Mouse (Mus musculus) layer of hippocampus, postnatal 14 days (tissue): ENCODE results near the gene Fam71d. TPM values are rescaled to one million over a fixed set of nuclear protein-coding genes. Genes with fewer than 3 reads are reported as not detected.

Experiments used
- DNase-seq, 2 experiments: peaks; one replicate each; pipeline ENCODE4 v3.0.0; 2021 to 2022; ENCODE audit warnings: low spot score in 2 of 2, mixed read lengths in 1 of 2
- long read RNA-seq, 2 experiments: library from polyadenylated mRNA; stranded (forward); transcript quantifications; one replicate each; pipeline ENCODE4 v2.0.0; 2021
- total RNA-seq, 2 experiments: library from RNA; stranded (reverse); gene quantifications; 2 replicates each; pipeline ENCODE4 v1.2.3; 2021

The Fam71d gene
- total RNA-seq, result 1 to 10 TPM; 1.4 to 1.6 TPM
- long read RNA-seq, experiment 1, result 0 reads
- long read RNA-seq, experiment 2, result 0 reads

DNA sequence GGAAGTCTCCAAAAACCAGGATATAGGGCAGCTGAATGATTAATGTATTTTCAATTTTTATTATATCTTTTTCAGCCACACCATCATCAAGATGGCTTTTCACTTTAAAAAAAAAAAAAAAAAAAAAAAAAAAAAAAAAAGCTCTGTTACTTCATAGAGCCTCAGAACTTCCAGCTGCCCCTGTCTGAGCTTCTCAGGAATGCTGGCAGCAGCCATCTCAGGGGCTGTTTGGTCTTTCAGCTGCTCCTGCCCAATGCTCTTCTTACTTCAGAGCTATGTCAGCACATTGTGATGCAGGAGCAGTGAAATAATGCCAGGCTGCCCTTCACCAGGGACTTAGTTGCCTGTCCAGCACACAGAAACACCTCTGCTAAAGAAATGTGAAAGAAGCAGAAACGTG lies at the start of gene Fam71d:
TSS of gene Fam71d (plus strand) at position 211 of the 400 bp plus-strand sequence.
- DNase-seq, result no peak

GRCm38 (mm10) chr12:78643691-78644090 lies 47.6 kb upstream of the Fam71d start:
- no peak for DNase-seq

GRCm38 (mm10) chr12:78645282-78645681 lies 46.1 kb upstream of the Fam71d start:
- DNase-seq, result no peak

DNA sequence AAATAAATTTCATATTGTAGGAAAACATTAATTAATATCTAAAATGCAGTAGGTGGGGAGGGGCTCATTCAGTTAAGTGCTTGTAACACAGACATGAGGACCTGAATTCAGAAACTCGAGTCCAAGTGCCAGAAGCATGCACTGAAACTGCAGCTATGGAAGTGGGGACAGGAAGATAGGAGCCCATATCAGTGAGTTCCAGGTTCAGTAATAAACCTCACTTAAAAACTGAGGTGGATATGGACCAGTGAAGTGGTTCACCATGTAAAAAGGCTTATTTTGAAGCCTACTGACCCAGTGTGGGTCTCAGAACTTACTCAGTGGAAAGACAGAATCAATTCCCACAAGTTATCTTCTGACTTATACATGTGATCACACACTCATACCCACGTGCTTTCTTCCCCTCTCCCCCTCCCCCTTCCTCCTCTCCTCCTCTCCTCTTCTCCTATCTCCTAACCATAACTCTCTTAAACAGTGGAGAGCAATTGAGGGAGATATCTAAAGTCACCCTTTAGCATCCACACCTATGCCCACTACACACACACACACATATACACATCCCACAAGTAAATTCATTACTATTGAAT lies 31.5 kb upstream of the Fam71d start:
- DNase-seq, result no peak

GRCm38 (mm10) chr12:78678101-78678806 lies 13.1 kb upstream of the Fam71d start:
- DNase-seq, result no peak

- DNase-seq, result no peak
These were observed 12.5 kb upstream of the Fam71d start for GRCm38 (mm10) chr12:78678807-78679189.

DNA sequence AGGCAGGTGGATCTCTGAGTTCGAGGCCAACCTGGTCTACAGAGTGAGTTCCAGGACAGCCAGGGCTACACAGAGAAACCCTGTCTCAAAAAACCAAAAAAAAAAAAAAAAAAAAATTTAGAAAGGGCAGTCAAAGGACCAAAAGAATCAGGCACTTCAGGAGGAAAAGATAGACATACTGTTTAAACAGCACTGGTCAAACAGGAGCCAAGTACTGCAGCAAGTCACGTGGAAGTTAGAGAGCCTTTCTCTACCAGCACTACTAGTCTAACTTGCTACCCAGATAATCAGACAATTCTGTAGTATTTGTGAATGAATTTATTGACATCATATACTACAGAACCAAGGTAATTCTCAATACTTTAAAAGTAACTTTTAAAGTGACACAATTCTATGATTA lies 10.3 kb upstream of the Fam71d start:
- DNase-seq, result no peak

DNA sequence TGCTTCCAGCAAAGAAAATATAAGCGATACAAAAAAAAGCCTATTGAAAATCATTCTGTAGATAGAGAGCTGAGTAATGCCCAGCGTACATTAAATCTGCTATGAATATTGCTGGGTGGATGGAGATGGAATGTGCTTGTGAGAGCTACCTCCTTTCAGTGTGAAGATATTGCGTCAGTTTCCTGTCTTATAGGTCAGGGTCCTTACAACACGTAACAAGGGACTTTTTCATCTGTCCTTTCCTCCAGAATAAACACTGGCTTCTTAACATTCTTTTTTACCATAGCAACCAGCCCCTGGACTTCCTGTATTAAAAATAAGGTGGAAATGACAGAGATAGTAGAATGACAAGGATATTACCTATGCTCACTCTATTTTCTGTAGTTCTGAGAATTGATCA lies 9.1 kb upstream of the Fam71d start:
- no peak for DNase-seq

GRCm38 (mm10) chr12:78685669-78686215 lies 5.6 kb upstream of the Fam71d start:
- peak in 1 of 2 experiments; percentile 20 for DNase-seq

DNA sequence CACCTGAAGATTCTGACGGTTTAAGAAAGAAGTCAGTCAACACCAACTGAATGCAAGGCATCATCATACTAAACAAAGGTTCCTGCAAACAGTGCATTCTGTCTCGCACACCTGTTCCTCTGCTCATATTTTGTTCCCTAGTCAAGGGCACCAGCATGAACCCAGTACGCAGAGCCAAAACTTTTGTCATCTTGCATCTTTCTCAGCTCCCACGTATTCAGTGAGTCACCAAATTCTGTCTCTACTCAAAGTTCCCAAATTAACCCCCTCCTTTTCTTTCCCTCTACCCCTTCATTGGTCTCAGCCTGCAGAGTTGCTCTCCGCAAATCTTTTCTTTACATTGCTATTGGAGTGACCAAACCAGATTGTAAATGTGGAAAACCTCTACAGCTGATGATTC lies 2.5 kb upstream of the Fam71d start:
- no peak for DNase-seq

DNA sequence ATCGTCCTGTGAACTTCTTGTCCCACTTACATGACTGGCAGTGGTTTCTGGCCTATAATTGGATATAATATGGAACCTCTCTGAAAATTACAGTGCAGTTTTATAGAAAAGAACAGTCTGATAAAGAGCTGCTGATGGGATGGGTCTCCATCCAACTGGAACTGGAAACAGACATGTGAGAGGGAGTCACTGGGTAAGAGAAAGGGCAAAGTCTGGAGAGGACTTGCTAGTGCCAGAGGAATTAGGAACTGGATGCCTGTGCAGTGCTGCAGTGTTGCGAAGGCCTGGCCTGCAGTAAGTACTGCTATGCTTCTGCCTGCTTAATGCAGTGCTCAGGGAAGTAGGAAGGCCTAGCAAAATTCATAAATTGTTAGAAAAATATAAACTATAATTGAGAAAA lies 1.9 kb downstream of the Fam71d start:
- DNase-seq, result no peak

DNA sequence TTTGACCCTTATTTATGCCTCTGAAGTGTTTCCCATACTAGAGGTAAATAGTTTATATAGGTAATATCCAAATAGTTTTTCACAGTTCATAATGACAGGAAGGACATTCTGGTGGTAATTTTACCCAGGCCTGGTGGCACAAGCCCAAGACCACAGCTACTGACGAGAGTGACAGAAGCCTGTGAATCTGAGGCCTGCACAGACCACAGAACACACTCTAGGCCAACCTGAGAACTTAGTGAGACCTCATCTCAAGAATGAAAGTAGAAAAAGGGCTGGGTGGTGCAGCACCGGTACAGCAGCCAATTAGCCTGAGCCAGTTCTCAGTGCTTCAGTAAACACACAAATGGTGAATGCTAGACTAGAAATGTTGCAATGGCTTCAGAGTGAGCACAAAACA lies 26.4 kb downstream of the Fam71d start:
- DNase-seq, result no peak

GRCm38 (mm10) chr12:78727723-78728122 lies 36.4 kb downstream of the Fam71d start:
- DNase-seq, result no peak

- DNase-seq, result no peak
These were observed 48.3 kb downstream of the Fam71d start for GRCm38 (mm10) chr12:78739633-78740032.

DNA sequence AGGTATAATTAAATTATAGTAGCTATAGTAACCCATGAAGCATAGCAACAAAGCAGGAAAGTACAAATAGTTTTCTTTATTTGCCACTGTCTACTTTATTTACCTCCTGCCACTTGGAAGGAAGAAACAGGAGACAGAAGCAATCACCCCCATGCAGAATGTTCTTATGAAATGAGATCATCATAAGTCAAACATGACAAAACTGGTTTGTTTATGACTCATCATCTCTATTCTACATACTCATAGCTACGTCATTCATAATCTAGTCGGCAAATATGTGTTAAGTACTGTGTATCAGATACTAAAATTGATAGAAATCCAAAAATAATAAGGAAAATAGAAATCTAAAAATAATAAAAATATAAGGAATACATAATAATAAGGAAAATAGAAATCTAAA lies 49.0 kb downstream of the Fam71d start:
- no peak for DNase-seq

DNA sequence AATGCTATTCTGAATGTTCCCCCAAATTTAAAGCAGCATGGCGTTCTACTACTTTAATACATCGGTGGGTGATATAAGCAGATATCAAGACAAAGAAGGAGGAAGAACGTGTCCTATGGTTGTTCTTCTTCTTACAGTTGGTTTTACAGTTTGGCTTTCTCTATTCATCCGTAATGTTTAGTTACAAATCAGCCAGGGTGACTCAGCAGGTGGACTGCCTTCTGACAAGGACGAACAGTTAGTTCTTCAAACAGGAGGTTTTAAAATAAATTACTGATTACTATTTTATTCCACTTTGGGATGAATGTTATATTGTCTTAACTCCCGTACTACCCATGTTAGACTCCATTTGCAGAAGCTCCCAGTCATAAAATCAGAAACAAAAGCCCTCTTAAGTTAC lies 54.9 kb downstream of the Fam71d start:
- DNase-seq, result no peak

DNA sequence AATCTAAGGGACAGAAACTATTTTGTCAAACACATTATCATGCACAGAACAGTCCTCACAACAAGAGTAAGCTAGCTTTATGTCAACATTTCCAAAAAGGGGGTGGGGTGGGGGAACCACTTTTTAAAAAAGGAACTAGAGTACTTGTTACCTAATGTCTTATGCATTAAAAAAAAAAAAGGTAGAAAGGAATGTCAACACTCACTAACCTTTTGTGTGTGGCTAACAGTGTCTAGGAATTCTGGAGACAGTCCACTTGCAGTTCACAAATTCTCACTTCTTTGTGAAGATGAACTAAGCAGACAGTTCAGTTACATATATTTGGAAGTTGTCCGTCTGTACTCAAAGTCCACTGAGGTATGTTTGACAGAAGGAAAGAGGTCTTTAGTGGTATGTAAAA lies 56.1 kb downstream of the Fam71d start:
- no peak for DNase-seq

GRCm38 (mm10) chr12:78748113-78748512 lies 56.8 kb downstream of the Fam71d start:
- DNase-seq, result no peak

DNA sequence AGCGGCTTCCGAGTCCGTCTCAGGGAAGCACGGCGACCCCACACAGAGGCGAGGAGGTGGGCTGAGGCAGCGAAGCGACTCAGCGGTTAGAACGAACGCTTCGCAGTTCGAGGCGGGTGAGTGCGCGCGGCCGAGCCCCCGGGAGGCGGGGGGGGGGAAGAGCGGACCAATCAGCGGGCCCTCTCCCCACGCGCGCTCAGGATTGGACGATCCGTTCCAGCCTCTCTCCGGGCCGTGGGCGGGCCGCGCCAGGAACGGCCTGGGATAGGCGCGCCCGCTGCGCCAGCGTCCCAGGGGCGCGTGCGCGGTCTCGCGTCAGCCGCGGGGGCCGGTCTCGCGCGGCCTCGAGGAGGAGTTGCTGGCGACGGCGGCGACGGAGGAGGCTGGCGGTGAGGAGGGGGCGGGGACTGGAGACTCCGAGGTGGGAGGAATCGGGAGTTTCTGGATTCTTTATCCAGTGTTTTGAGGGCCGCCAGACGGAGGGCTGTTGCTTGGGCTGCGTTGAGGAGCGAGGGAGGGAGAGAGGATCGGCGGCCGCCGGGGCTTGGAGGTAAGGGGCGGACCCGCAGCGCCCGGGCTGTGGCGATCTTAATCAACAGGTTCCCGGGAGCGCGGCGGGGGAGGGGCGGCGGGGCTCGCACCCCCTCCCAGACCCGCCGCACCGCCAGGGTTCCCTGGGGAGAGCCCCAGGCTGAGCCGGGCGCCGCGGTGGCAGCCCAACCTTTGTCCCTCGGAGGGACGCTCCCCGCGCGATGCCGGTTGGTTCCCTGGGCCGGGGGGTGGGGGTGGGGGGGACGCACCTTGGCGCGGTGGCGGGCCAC lies 57.4 kb downstream of the Fam71d start, which contains the start of gene Mpp5:
TSS of gene Mpp5 (plus strand) at position 351 of the 821 bp plus-strand sequence.
- DNase-seq, result peak; percentile 92 to 97

DNA sequence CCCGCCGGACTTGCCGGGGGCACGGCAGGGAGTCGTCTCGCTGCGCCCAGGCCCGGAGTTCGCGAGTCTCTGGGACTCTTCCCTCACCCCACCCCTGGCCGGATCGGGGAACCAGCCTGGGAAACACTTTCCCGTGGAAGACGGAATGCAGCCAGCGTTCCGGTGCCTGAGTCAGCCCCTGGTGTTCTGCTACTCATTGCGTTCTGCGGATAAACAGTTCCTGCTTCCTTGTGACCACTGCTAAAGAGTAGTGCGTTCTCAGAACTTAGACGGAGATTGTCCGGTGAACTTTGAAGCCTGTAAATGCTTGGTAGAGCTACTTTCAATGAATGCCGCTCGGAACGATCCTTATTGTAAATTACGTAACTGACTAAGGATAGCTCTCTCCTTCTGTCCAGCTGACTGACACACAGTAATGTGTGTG lies 58.1 kb downstream of the Fam71d start:
- DNase-seq, result peak; percentile 29 to 49

GRCm38 (mm10) chr12:78761979-78762378 lies 70.6 kb downstream of the Fam71d start:
- no peak for DNase-seq
